Mouse (Mus musculus): ENCODE measurements around the gene Rnf157.

DNA sequence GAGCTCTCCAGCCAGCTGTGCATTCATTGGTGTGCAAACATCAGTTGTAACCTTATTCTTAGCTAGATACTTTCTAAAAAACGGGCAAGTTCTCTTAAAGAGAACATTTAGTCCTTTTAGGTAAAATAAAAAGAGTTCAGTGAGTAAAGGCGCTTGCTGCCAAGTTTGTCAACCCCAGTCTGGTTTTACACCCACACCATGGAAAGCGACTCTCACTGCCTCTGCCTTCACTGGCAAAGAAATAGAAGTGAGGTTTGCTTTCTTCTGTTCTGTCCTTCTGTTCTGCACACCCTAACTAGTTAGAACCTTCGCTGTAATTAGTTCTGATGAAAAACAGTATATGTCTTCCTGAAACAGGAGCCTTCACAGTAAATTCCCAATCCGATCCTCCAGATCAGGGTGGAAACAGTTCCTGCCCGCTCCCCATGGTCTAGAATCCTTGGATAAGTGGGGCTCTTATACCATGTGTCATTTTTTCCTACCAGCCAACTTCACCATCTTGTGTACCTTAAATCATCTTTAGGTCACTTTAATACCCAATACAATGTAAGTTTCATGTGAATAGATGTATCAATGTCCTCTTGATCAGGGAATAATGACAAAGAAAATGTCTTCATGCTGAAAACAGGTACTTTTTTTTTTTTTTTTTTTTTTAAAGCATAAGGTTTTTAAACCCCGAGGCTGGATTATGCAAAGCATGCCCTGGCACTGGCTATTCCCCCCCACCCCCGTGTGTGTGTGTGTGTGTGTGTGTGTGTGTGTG lies 19.9 kb upstream of the Rnf157 start:
- TF ChIP-seq CTCF (IDR thresholded peaks at IDR 0.05; ENCODE audit: borderline replicate concordance, insufficient read depth, low read length) = no peak
- TF ChIP-seq POLR2A (IDR thresholded peaks at IDR 0.05; ENCODE audit: low read depth, low read length) = no peak
